Mouse (Mus musculus) layer of hippocampus, adult 9-10 months (tissue): ENCODE results near the gene Sos1.
"Not testable (repeated sequence)": the region's sequence is repeated elsewhere in the genome, so short reads cannot be mapped to it uniquely, and the experiment has no call there.

ENCODE experiments used
- DNase-seq: peaks from one replicate; pipeline ENCODE4 v3.0.0; 2022; ENCODE audit warnings: low spot score

Gene Sos1

GRCm38 (mm10) chr17:80493891-80494290 is 13.6 kb upstream of the Sos1 start:
- DNase-seq, result no peak

GRCm38 (mm10) chr17:80492811-80493210 is 12.6 kb upstream of the Sos1 start:
- DNase-seq, result no peak

- DNase-seq, result no peak
These were observed 12.0 kb upstream of the Sos1 start for GRCm38 (mm10) chr17:80492274-80492673.

- no peak for DNase-seq
These were observed 9.9 kb upstream of the Sos1 start for GRCm38 (mm10) chr17:80490166-80490565.

- DNase-seq, result no peak
These were observed 8.7 kb upstream of the Sos1 start for GRCm38 (mm10) chr17:80488918-80489317.

GRCm38 (mm10) chr17:80485160-80485559 is 4.9 kb upstream of the Sos1 start:
- DNase-seq, result no peak

- DNase-seq, result no peak
These were observed 587 bp upstream of the Sos1 start for GRCm38 (mm10) chr17:80480855-80481224.

GRCm38 (mm10) chr17:80479295-80480030 is 790 bp downstream of the Sos1 start:
- no peak for DNase-seq

GRCm38 (mm10) chr17:80477679-80478078 is 2.6 kb downstream of the Sos1 start:
- no peak for DNase-seq

- DNase-seq, result no peak
These were observed 3.8 kb downstream of the Sos1 start for GRCm38 (mm10) chr17:80476496-80476895.

- DNase-seq, result no peak
These were observed 9.0 kb downstream of the Sos1 start for GRCm38 (mm10) chr17:80471056-80471802.

- DNase-seq, result not testable (repeated sequence)
These were observed 11.8 kb downstream of the Sos1 start for GRCm38 (mm10) chr17:80468417-80468894.

GRCm38 (mm10) chr17:80460258-80460657 is 20.0 kb downstream of the Sos1 start:
- DNase-seq, result no peak

GRCm38 (mm10) chr17:80455648-80456047 is 24.6 kb downstream of the Sos1 start:
- no peak for DNase-seq

- DNase-seq, result no peak
These were observed 29.7 kb downstream of the Sos1 start for GRCm38 (mm10) chr17:80450426-80451030.

GRCm38 (mm10) chr17:80446470-80446869 is 33.8 kb downstream of the Sos1 start:
- DNase-seq, result no peak

GRCm38 (mm10) chr17:80445433-80445832 is 34.8 kb downstream of the Sos1 start:
- DNase-seq, result no peak

- no peak for DNase-seq
These were observed 44.6 kb downstream of the Sos1 start for GRCm38 (mm10) chr17:80435680-80436079.

GRCm38 (mm10) chr17:80434430-80434829 is 45.8 kb downstream of the Sos1 start:
- DNase-seq, result no peak

- DNase-seq, result no peak
These were observed 48.3 kb downstream of the Sos1 start for GRCm38 (mm10) chr17:80431997-80432396.

- no peak for DNase-seq
These were observed 52.3 kb downstream of the Sos1 start for GRCm38 (mm10) chr17:80427966-80428365.

- DNase-seq, result no peak
These were observed 53.4 kb downstream of the Sos1 start for GRCm38 (mm10) chr17:80426901-80427300.

GRCm38 (mm10) chr17:80426171-80426570 is 54.1 kb downstream of the Sos1 start:
- DNase-seq, result no peak
